Mouse (Mus musculus): ENCODE data around the gene Cp.
"Not testable (repeated sequence)": the region's sequence is repeated elsewhere in the genome, so short reads cannot be mapped to it uniquely, and the experiment has no call there.

DNA sequence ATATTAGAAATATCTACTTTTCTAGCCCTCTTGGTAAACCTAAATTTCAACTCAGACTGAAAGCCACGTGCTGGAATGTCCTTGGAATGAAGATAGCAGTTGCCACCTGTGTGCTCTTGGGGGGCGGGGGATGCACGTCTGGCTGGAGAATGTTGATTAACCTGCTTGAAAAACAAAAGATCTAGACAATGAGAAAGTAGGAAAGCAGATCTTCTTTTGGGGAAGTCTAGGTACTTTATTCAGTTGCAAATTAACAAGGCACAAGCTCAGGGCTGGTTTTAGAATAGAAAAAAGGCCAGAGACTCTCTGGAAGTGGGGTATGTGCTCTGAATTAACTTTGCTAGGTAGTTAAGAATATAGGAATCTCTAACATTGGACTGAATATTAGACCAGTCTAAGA, 87.9 kb downstream of the Cp start:
- TF ChIP-seq POLR2A, CTCF (IDR thresholded peaks at IDR 0.05; ENCODE audit: extremely low read depth, insufficient read depth, low read length): not testable (repeated sequence)
